Mouse (Mus musculus) erythroblast, adult 5-6 weeks (primary cell): ENCODE data around the gene Gpr157. TPM values are rescaled to one million over a fixed set of nuclear protein-coding genes. Genes with fewer than 3 reads are reported as not detected.
A peak's percentile ranks its signal among the peaks of the same experiment; 100 is the strongest.

Source experiments
- ATAC-seq: replicated peaks from 2 replicates; pipeline ENCODE4 v1.8.0; 2016; ENCODE audit warnings: moderate number of reproducible peaks, mild to moderate bottlenecking, moderate TSS enrichment, inconsistent platforms; ENCODE audit not compliant: poor library complexity, low FRiP score, severe bottlenecking
- total RNA-seq, 2 experiments: library from RNA; stranded (forward) in 1 of 2; stranded (reverse) in 1 of 2; fragments of 150-400 nt in 1 of 2; fragments of 200-764, 138-1000 nt in 1 of 2; gene quantifications; 2 replicates each; pipeline versions ENCODE4 v1.2.3 to v1.2.4; 2015 to 2017; ENCODE audit warnings: low replicate concordance in 2 of 2

Gpr157 gene
- total RNA-seq, 2 experiments from 2014 or later: 0.19 to 0.43 TPM

- no peak for ATAC-seq
These were observed 50.4 kb downstream of the Gpr157 start for GRCm38 (mm10) chr4:150137368-150138083.

DNA sequence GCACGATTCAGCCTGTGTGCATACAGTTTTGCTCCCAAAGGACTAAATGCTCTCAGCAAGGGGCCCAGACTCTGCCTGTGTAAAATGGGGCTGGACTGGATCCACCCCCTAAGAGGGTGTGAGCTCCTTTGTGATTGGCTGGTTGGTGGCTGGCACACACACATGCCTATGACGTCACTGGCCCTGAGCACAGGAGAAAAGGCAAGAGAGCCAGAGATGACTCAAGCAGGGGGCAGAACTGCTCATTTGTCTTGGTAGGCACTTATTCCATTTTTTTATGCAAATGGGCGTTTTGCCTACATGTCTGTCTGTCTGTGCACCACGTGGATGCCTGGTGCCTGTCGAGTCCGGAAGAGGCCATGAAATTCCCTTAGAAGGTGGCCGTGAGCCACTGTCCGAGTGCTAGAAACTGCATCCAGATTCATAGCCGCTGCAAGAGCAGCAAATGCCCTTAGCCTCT, 50.9 kb downstream of the Gpr157 start:
- ATAC-seq: no peak

DNA sequence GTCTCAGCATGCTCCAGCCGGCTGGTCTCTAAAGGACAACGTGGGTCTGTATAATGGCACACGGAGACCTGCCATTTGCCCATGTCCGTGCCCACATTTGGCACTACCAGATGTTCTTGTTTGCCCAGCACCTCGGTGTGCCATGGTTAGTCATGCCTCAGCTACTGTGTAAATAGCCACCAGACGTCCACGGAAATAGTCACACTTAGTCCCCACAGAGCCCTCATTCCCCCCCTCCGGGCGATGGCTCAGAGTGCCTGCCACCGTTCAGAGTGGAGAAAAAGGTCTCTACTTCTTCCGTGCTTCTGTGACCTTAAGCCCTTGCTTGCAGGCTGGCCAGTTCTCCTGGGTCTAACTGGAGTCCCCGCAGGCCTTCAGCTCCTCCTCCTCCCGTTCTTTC, 51.9 kb downstream of the Gpr157 start:
- ATAC-seq: no peak

- ATAC-seq: no peak
These were observed 53.2 kb downstream of the Gpr157 start for GRCm38 (mm10) chr4:150140346-150140745.

- ATAC-seq: no peak
These were observed 57.1 kb downstream of the Gpr157 start for GRCm38 (mm10) chr4:150144242-150144641.

- ATAC-seq: no peak
These were observed 59.1 kb downstream of the Gpr157 start for GRCm38 (mm10) chr4:150146286-150146685.

- ATAC-seq: 0 out of 2 replicates have a peak, but pooled peaks have one; percentile 23
These were observed 63.9 kb downstream of the Gpr157 start for GRCm38 (mm10) chr4:150151045-150151444.

DNA sequence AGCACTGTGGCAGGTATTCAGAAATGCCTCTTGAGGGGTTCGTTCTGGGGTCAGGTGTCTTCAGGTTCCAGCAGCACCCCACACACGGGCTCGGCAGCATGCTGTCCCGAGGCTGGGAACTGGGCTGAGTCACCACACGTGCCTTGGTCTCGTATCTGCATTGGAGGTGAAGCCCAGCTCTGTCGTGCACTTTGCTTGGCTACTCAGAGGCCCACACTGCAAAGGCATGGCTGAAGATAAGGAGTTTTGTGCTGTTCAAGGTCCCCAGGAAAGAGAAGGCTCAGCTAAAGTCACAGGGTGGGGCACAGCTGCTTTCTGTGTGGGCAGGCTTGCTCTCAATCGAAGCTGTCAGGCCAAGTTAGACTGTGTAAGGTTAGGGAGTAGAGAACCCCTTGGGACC, 65.3 kb downstream of the Gpr157 start:
- ATAC-seq: no peak

- no peak for ATAC-seq
These were observed 68.1 kb downstream of the Gpr157 start for GRCm38 (mm10) chr4:150155301-150155700.

Other genes with a start within 250 kb of the Gpr157 start
- gene Spsb1, start 132.3 kb upstream of the Gpr157 start, total RNA-seq (2015; ENCODE audit: low replicate concordance): not detected in 2 replicates
- 0.42 TPM in 1 of 2 replicates, not detected in the other for gene Spsb1, start 132.3 kb upstream of the Gpr157 start, total RNA-seq (2017; ENCODE audit: low replicate concordance)
- 4.8 and 6.5 TPM in 2 replicates for gene H6pd, start 78.3 kb upstream of the Gpr157 start, total RNA-seq (2015; ENCODE audit: low replicate concordance)
- 4.2 and 7.0 TPM in 2 replicates for gene H6pd, start 78.3 kb upstream of the Gpr157 start, total RNA-seq (2017; ENCODE audit: low replicate concordance)
- not detected in 2 replicates for gene Slc2a5, start 31.9 kb downstream of the Gpr157 start, total RNA-seq (2015; ENCODE audit: low replicate concordance)
- not detected in 2 replicates for gene Slc2a5, start 31.9 kb downstream of the Gpr157 start, total RNA-seq (2017; ENCODE audit: low replicate concordance)
- gene Slc2a7, start 61.6 kb downstream of the Gpr157 start, total RNA-seq (2015; ENCODE audit: low replicate concordance): not detected in 2 replicates
- not detected in 2 replicates for gene Slc2a7, start 61.6 kb downstream of the Gpr157 start, total RNA-seq (2017; ENCODE audit: low replicate concordance)
- gene Car6, start 114.0 kb downstream of the Gpr157 start, total RNA-seq (2015; ENCODE audit: low replicate concordance): not detected in 2 replicates
- not detected in 2 replicates for gene Car6, start 114.0 kb downstream of the Gpr157 start, total RNA-seq (2017; ENCODE audit: low replicate concordance)
- 111 and 119 TPM in 2 replicates for gene Eno1, start 149.4 kb downstream of the Gpr157 start, total RNA-seq (2015; ENCODE audit: low replicate concordance)
- 73.2 and 74.7 TPM in 2 replicates for gene Eno1, start 149.4 kb downstream of the Gpr157 start, total RNA-seq (2017; ENCODE audit: low replicate concordance)
- 11.1 and 22.4 TPM in 2 replicates for gene Rere, start 194.3 kb downstream of the Gpr157 start, total RNA-seq (2015; ENCODE audit: low replicate concordance)
- 9.5 and 10.9 TPM in 2 replicates for gene Rere, start 194.3 kb downstream of the Gpr157 start, total RNA-seq (2017; ENCODE audit: low replicate concordance)